Mouse (Mus musculus) heart, postnatal 4 days (tissue): ENCODE measurements around the gene Bace2. TPM values are rescaled to one million over a fixed set of nuclear protein-coding genes. Genes with fewer than 3 reads are reported as not detected.

ENCODE experiments used
- DNase-seq: peaks from one replicate; pipeline ENCODE4 v3.0.0; 2021
- total RNA-seq, 2 experiments: library from RNA; stranded (reverse); gene quantifications; 2 replicates each; pipeline ENCODE4 v1.2.3; 2021

Bace2 gene
- 10 to 100 TPM; 36.4 to 40.2 TPM for total RNA-seq

GRCm38 (mm10) chr16:97356499-97357187 is at the start of gene Bace2:
TSS of gene Bace2 (plus strand) at chr16:97356742.
- DNase-seq: peak; percentile 86

GRCm38 (mm10) chr16:97307594-97307993 is 48.9 kb upstream of the Bace2 start:
- DNase-seq: no peak

- no peak for DNase-seq
Measured at GRCm38 (mm10) chr16:97309796-97310569, 46.6 kb upstream of the Bace2 start.

- DNase-seq: no peak
Measured at GRCm38 (mm10) chr16:97310570-97310846, 46.0 kb upstream of the Bace2 start.

- DNase-seq: peak; percentile 88
Measured at GRCm38 (mm10) chr16:97312960-97313686, 43.4 kb upstream of the Bace2 start.

- no peak for DNase-seq
Measured at GRCm38 (mm10) chr16:97321576-97321975, 35.0 kb upstream of the Bace2 start.

- no peak for DNase-seq
Measured at GRCm38 (mm10) chr16:97322604-97323003, 33.9 kb upstream of the Bace2 start.

- DNase-seq: peak; percentile 38
Measured at GRCm38 (mm10) chr16:97325975-97326374, 30.6 kb upstream of the Bace2 start.

GRCm38 (mm10) chr16:97328602-97329001 is 27.9 kb upstream of the Bace2 start:
- DNase-seq: no peak

- no peak for DNase-seq
Measured at GRCm38 (mm10) chr16:97353013-97353412, 3.5 kb upstream of the Bace2 start.

GRCm38 (mm10) chr16:97354632-97355031 is 1.9 kb upstream of the Bace2 start:
- no peak for DNase-seq

- DNase-seq: peak; percentile 68
Measured at GRCm38 (mm10) chr16:97357188-97357821, 763 bp downstream of the Bace2 start.

- DNase-seq: peak; percentile 9
Measured at GRCm38 (mm10) chr16:97362231-97362888, 5.8 kb downstream of the Bace2 start.

- no peak for DNase-seq
Measured at GRCm38 (mm10) chr16:97366141-97366540, 9.6 kb downstream of the Bace2 start.

GRCm38 (mm10) chr16:97370258-97370657 is 13.7 kb downstream of the Bace2 start:
- DNase-seq: peak; percentile 50

- DNase-seq: no peak
Measured at GRCm38 (mm10) chr16:97387955-97388354, 31.4 kb downstream of the Bace2 start.

GRCm38 (mm10) chr16:97391289-97391688 is 34.7 kb downstream of the Bace2 start:
- DNase-seq: peak; percentile 18

GRCm38 (mm10) chr16:97391701-97392384 is 35.3 kb downstream of the Bace2 start:
- no peak for DNase-seq

- DNase-seq: no peak
Measured at GRCm38 (mm10) chr16:97396436-97396835, 39.9 kb downstream of the Bace2 start.

- DNase-seq: no peak
Measured at GRCm38 (mm10) chr16:97397945-97398531, 41.5 kb downstream of the Bace2 start.

- no peak for DNase-seq
Measured at GRCm38 (mm10) chr16:97399991-97400390, 43.4 kb downstream of the Bace2 start.
